Mouse (Mus musculus) heart, postnatal 36 days (tissue): ENCODE measurements around the gene 2310039H08Rik. TPM values are rescaled to one million over a fixed set of nuclear protein-coding genes. Genes with fewer than 3 reads are reported as not detected.
A peak's percentile ranks its signal among the peaks of the same experiment; 100 is the strongest.
"Not testable (repeated sequence)": the region's sequence is repeated elsewhere in the genome, so short reads cannot be mapped to it uniquely, and the experiment has no call there.

Experiments
- DNase-seq, 2 experiments: peaks; one replicate each; pipeline ENCODE4 v3.0.0; 2021 to 2022
- intact Hi-C: fragments of 180-260 bp; cut with DNase I; formaldehyde crosslinking; loops from one replicate; pipeline ENCODE4 v1.15.1; 2025
- total RNA-seq, 2 experiments: library from RNA; stranded (reverse); gene quantifications; 2 replicates each; pipeline ENCODE4 v1.2.3; 2021

The 2310039H08Rik gene
- total RNA-seq, 2 experiments from 2014 or later = 25.4 to 27.6 TPM

DNA sequence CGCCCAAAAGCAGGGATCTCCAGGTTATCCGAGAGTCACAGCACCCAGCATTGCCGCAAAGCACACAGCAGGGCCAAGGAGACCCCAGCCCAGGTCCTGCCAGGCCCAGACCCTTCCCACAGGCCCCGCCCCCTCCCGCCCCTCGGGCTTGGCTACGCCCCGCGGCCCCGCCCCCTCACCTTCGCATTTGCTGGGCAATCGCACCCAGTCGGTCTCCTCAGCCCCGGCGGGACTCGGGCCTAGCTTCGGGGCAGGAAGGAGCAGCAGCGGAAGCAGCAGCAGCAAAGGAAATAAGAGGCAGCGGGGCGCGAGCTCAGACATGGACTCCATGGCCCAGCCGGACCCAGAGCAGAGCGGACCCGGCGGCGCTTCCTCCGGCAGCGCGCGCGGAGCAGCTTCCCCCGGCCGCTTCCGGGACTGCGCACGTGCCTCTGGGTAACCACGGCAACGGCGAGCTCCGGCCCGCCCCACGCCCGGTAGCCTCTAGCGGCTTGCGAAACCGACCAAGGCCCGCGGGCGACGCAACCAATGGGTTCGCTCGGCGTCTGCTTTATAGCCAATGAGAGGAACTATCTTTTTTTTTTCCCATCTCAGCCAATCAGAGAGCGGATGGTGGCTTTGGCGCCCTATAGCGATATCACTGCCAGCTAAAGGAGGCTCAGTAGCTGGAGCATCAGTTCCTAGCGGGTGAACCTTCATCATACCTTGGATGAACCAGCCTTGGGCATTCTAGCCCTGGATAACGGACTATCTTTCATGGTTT, 20.5 kb upstream of the 2310039H08Rik start, which contains the start of gene Cnpy3:
Gene Cnpy3, minus strand, starts transcription at position 421 of the 763 bp plus-strand sequence.
- DNase-seq = peak; percentile 93
- intact Hi-C loops = loop anchor here (2.0 kb wide), 1 partner anchor 21 kb away; the partner anchor contains the start of gene 2310039H08Rik

GRCm38 (mm10) chr17:46758753-46759152, 13.7 kb upstream of the 2310039H08Rik start:
- intact Hi-C loops = no loop called here

DNA sequence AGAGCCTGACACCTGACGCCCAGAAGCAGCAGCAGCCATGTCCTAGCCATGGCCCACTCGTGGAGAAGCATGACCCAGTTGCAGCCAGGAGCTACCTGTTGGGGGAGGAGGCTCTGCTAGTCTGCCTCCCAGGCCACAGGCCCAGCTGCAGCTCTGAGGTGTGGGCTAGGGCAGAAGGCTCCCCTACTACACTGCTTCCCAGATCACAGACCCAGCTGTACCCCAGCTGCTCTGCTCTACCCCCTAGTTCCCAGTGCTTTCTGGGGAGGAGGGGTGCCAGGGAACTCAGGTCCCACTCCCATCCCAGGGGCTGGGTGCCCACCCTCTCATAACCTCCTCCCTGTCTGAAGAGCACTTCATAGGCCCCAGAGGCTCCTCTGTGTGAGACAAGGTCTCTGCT, 8.9 kb upstream of the 2310039H08Rik start, which contains the start of gene Ptcra:
Gene Ptcra, minus strand, starts transcription at position 169 of the 400 bp plus-strand sequence.
- intact Hi-C loops = no loop called here
- no peak for DNase-seq

More at GRCm38 (mm10) chr17:46758753-46759152, 13.7 kb upstream of the 2310039H08Rik start:
- DNase-seq = no peak

- DNase-seq, intact Hi-C loops: not testable (repeated sequence)
These were observed 7.5 kb upstream of the 2310039H08Rik start for GRCm38 (mm10) chr17:46764916-46765315.

- DNase-seq = no peak
- intact Hi-C loops = no loop called here
These were observed 4.6 kb upstream of the 2310039H08Rik start for GRCm38 (mm10) chr17:46767868-46768267.

- intact Hi-C loops = no loop called here
- DNase-seq = no peak
These were observed 1.9 kb upstream of the 2310039H08Rik start for GRCm38 (mm10) chr17:46770546-46770945.

DNA sequence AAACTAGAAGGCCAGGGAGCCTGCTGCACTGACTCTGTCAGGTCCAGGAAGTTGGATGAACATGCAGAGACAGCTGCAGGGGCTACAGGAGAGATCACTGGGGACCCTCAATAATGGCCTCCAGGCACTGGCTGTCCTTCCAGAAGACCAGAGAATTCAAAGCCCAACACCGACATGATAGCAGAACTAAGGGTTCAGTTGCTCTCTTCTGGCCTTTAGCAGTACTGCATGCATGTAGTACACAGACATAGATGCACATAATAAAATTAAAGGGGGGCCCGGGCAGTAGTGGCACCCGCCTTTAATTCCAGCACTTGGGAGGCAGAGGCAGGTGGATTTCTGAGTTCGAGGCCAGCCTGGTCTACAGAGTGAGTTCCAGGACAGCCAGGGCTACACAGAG, 1.4 kb upstream of the 2310039H08Rik start:
- intact Hi-C loops = no loop called here
- DNase-seq = no peak

DNA sequence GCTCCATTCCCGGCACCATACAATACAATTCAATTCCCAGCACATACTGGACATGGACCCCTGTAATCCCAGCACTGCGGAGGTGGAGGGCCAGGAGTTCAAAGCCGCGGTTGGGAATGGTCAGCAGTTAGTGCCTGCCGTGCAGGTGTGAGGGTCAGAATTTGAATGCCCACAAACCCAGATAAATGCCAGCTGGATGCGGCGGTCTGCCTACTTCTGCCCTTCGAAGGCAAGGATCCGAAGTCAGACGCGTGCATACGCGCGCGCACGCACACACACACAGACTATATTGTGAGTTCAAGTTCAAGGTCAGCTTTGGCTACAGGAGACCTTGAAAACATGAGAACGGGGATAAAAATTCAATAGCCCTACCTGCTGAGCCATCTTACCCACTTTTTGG, 819 bp upstream of the 2310039H08Rik start:
- intact Hi-C loops = loop anchor here (2.0 kb wide), 1 partner anchor 19 kb away; the partner anchor contains the start of gene Cnpy3
- DNase-seq = no peak

GRCm38 (mm10) chr17:46772038-46772403, 414 bp upstream of the 2310039H08Rik start:
- DNase-seq = no peak
- intact Hi-C loops = loop anchor here (2.0 kb wide), 1 partner anchor 19 kb away; the partner anchor contains the start of gene Cnpy3

- intact Hi-C loops = loop anchor here (2.0 kb wide), 1 partner anchor 21 kb away; the partner anchor contains the start of gene Cnpy3
- DNase-seq = no peak
These were observed 1.1 kb downstream of the 2310039H08Rik start for GRCm38 (mm10) chr17:46773278-46774130.

- no peak for DNase-seq
- intact Hi-C loops = no loop called here
These were observed 1.7 kb downstream of the 2310039H08Rik start for GRCm38 (mm10) chr17:46774131-46774472.

- intact Hi-C loops = no loop called here
- no peak for DNase-seq
These were observed 2.6 kb downstream of the 2310039H08Rik start for GRCm38 (mm10) chr17:46775070-46775469.

GRCm38 (mm10) chr17:46776087-46776486, 3.7 kb downstream of the 2310039H08Rik start:
- DNase-seq = no peak
- intact Hi-C loops = no loop called here

GRCm38 (mm10) chr17:46781876-46782275, 9.4 kb downstream of the 2310039H08Rik start:
- no peak for DNase-seq
- intact Hi-C loops = loop anchor here (1.0 kb wide), 2 partner anchors 75 to 108 kb away; partner anchors contain the start of gene Tbcc

DNA sequence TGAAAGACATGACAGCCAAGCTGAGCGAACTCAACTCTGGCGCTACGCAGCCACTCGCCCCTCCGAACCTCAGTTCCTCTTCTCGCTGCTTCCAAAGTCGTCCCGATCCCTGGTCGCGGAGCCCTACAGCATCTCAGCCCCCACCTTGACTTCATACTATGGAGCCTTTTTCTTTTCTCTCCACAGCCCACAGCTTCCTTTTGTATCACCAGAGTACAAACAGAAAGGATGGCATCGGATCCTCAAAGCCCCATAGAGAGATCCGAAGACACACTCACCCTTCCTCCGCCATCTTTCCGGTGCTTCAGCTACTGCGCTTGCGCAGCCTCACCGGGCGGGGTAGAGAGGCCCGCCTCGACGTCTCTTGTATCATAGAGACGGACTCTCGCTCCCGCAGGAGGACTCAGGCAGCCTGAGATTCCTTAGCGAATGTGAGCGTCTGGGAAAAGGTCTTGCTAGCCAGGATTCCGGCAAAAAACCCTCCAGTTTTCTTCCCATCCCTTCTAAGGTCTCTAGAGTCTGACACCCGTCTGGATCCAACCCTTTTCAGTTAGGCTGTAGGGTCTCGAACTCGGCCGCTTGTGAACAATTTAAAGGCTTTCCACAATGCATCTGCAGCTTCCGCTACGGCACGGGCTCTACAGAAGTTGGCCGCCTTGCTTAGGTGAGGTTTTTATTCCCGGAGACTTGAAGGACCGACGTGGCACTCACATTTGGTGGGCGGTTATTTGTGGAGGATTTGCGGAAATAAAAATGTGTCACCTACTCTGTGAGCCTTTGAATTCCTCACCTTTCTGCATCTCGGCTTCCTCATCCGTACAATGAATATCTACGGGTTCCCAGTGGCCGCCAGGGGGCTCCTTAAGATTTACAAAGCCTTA, 10.1 kb downstream of the 2310039H08Rik start, which contains the start of gene Rpl7l1:
Gene Rpl7l1, minus strand, starts transcription at position 332 of the 881 bp plus-strand sequence.
- DNase-seq = peak; percentile 91 to 95
- intact Hi-C loops = loop anchor here (1.0 kb wide), 2 partner anchors 75 to 108 kb away; partner anchors contain the start of gene Tbcc

- intact Hi-C loops = no loop called here
These were observed 10.8 kb downstream of the 2310039H08Rik start for GRCm38 (mm10) chr17:46783222-46783565.

GRCm38 (mm10) chr17:46786952-46787351, 14.5 kb downstream of the 2310039H08Rik start:
- intact Hi-C loops = no loop called here
- DNase-seq = no peak

More at GRCm38 (mm10) chr17:46783222-46783565, 10.8 kb downstream of the 2310039H08Rik start:
- DNase-seq = no peak

DNA sequence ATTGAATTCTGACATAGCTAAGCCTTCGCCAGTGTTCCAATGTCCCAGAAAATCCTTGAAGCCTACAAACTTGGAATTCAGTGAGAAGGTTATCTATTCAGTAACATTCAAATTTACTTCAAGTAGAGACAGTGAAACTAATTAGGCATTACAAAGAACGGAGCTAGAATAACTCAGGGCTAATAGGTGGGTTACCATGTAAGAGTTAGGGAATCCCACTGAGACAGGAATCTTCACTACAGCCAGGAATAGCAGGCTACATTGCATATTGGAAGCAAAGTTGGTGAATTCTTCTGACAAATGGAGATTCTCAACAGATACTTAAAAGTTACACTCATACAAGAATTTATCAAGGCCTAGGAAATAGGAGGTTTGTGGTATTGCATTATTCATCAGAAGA, 15.5 kb downstream of the 2310039H08Rik start:
- DNase-seq, intact Hi-C loops: not testable (repeated sequence)

DNA sequence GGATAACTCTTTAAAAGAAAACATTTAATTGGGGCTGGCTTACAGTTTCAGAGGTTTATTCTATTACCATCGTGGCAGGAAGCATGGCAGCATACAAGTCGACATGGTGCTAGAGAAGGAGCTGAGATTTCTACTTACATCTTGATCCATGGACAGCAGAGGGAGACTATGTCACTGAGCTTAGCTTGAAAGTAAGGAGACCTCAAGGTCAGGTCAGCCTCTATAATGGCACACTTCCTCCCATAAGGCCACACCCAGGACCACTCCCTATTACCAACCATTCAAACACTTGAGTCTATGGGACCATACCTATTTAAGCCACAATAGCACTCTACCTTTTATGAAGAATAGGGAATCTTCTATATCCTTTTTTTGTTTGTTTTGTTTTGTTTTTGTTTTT, 20.5 kb downstream of the 2310039H08Rik start:
- intact Hi-C loops = no loop called here
- DNase-seq = no peak

- no peak for DNase-seq
- intact Hi-C loops = no loop called here
These were observed 24.3 kb downstream of the 2310039H08Rik start for GRCm38 (mm10) chr17:46796743-46797142.
